Mouse (Mus musculus): ENCODE data around the gene Nanos3. TPM values are rescaled to one million over a fixed set of nuclear protein-coding genes. Genes with fewer than 3 reads are reported as not detected.

Nanos3 gene
- polyA plus RNA-seq, 1 experiment: not detected

GRCm38 (mm10) chr8:84211881-84212563 is 27.0 kb upstream of the Nanos3 start:
- Histone ChIP-seq H3K4me3 (ENCODE audit: insufficient read depth, low read depth, low read length) (no peak overlapping the region), H3K4me1 (ENCODE audit: control insufficient read depth, insufficient read depth, low read length) (peaks cover 22% of the 10 kb centered on the region), H3K27ac (ENCODE audit: insufficient read depth, low read depth, low read length) (no peak overlapping the region)
- TF ChIP-seq CTCF (IDR thresholded peaks at IDR 0.05; ENCODE audit: insufficient read depth, low read depth, low read length) (no peak), POLR2A (IDR thresholded peaks at IDR 0.05; ENCODE audit: insufficient read depth, low read depth, low read length) (no peak)
- 92% methylated on average over 31 of the region's 31 CpGs for WGBS

DNA sequence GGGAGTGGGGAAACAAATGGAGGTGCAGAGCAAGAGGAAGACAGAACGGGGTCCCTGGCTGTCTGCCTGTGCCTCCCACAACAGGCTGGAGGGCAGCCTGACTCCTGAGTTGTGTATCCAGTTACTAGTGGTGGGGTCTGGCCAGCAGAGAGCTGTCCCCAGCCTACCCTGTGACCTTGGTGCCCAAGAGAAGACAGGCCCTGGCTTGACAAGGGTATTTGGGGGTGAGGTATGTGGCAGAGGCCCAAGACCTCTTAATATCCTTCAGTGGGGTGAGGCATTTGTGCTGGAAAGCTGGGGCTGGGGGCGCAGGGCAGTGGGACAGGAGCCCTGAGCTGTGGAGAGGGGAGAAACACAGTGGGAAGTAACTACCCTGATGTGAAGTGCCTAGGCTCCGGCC is 26.2 kb upstream of the Nanos3 start:
- TF ChIP-seq CTCF (IDR thresholded peaks at IDR 0.05; ENCODE audit: insufficient read depth, low read depth, low read length): no peak
- TF ChIP-seq POLR2A (IDR thresholded peaks at IDR 0.05; ENCODE audit: insufficient read depth, low read depth, low read length): no peak
- Histone ChIP-seq H3K27ac (ENCODE audit: insufficient read depth, low read depth, low read length) (no peak overlapping the region), H3K4me1 (ENCODE audit: control insufficient read depth, insufficient read depth, low read length) (peaks cover 22% of the 10 kb centered on the region), H3K4me3 (ENCODE audit: insufficient read depth, low read depth, low read length) (no peak overlapping the region)
- 88% methylated on average over 3 of the region's 3 CpGs for WGBS

GRCm38 (mm10) chr8:84210167-84210791 is 25.3 kb upstream of the Nanos3 start:
- 53% methylated on average over 34 of the region's 34 CpGs for WGBS
- Histone ChIP-seq H3K4me3 (ENCODE audit: insufficient read depth, low read depth, low read length) (peak overlapping the region; percentile 26), H3K27ac (ENCODE audit: insufficient read depth, low read depth, low read length) (peak overlapping the region; percentile 37; the same call in 1 of the 2 replicates), H3K4me1 (ENCODE audit: control insufficient read depth, insufficient read depth, low read length) (peaks cover 22% of the 10 kb centered on the region)
- peak; percentile 87 for TF ChIP-seq CTCF (IDR thresholded peaks at IDR 0.05; ENCODE audit: insufficient read depth, low read depth, low read length)
- TF ChIP-seq POLR2A (IDR thresholded peaks at IDR 0.05; ENCODE audit: insufficient read depth, low read depth, low read length): no peak

DNA sequence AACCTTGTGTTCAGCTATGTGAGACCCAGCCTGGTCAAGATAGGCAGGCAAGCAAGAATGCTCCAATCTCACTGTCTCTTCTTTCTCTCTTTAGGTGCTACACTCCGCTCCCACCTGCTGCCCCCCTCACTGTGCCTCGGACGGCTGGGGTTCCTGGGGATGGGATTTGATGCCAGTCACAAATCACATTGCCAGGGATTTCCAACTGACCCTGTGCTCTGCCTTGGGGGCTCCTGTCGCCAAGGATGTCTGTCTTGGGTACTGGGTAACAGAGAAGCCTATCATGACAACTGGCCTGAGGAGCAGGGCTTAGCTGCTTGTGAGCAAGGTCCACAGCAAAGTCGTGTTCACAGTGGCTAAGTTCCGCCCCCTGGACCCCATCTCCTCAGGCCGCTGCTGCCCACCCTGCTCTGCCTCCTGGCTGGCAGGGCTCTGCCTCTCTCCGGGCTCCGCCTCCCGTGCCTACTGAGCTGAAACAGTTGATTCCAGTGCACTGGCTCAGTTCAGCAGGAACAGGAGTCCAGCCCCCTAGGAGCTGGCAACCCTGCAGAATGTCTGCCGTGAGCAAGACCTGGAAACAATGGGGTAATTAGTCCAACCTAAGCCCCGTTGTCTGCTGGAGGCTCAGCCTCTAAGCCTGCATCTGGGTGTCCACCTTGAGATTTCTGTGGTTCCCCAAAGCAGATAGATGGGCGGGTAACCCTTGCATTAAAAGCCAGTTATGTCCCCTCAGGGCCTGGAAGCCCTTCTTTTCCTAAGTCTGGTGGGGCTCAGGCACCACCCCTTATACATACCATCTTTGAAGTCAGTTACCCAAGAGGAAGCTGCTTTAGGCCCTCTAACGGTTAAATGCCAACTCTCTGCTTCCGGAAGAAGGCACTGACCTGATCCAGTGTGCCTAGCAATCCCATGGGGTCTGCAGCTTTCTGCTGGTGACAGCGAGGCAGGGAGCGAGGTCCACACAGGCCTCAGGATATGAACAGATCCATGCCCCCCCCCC is 23.7 kb upstream of the Nanos3 start:
- H3K4me3 ChIP-seq (ENCODE audit: insufficient read depth, low read depth, low read length): no peak overlapping the region
- 35% methylated on average over 17 of the region's 17 CpGs for WGBS
- no peak for TF ChIP-seq CTCF (IDR thresholded peaks at IDR 0.05; ENCODE audit: insufficient read depth, low read depth, low read length)
- no peak for TF ChIP-seq POLR2A (IDR thresholded peaks at IDR 0.05; ENCODE audit: insufficient read depth, low read depth, low read length)
- peaks cover 27% of the 10 kb centered on the region for H3K4me1 ChIP-seq (ENCODE audit: control insufficient read depth, insufficient read depth, low read length)
- peak overlapping the region; percentile 2; the same call in 1 of the 2 replicates for H3K27ac ChIP-seq (ENCODE audit: insufficient read depth, low read depth, low read length)

DNA sequence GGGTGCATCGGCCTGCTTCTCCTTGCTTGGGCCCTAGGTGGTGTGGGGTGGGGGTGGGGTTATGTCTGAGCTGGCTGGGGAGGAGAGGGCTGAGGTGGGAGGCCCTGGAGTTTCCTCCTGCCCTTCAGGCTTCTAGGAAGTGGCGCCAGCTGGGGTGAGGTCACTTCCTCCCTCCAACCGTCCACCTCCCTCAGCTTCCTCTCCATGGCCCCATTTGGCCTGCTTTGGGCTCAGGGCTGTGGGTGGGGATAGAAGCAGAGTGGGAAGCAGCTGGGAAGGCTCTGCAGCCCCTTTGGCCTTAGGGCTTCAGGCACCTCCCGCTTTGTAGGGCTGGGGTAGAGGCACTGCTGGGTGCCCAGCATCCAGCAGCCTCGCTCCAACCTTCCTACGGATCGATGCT is 22.8 kb upstream of the Nanos3 start:
- 0 out of 2 replicates have a peak overlapping the region, but pooled peaks have one; percentile 2 for H3K27ac ChIP-seq (ENCODE audit: insufficient read depth, low read depth, low read length)
- WGBS: 71% methylated on average over 7 of the region's 7 CpGs

GRCm38 (mm10) chr8:84206666-84207065 is 21.6 kb upstream of the Nanos3 start:
- Histone ChIP-seq H3K4me1 (ENCODE audit: control insufficient read depth, insufficient read depth, low read length) (peaks cover 45% of the 10 kb centered on the region), H3K4me3 (ENCODE audit: insufficient read depth, low read depth, low read length) (no peak overlapping the region), H3K27ac (ENCODE audit: insufficient read depth, low read depth, low read length) (no peak overlapping the region)
- WGBS: 95% methylated on average over 3 of the region's 3 CpGs
- no peak for TF ChIP-seq CTCF (IDR thresholded peaks at IDR 0.05; ENCODE audit: insufficient read depth, low read depth, low read length)
- TF ChIP-seq POLR2A (IDR thresholded peaks at IDR 0.05; ENCODE audit: insufficient read depth, low read depth, low read length): no peak

More for the DNA sequence above, 22.8 kb upstream of the Nanos3 start:
- Histone ChIP-seq H3K4me1 (ENCODE audit: control insufficient read depth, insufficient read depth, low read length) (peaks cover 35% of the 10 kb centered on the region), H3K4me3 (ENCODE audit: insufficient read depth, low read depth, low read length) (no peak overlapping the region)
- no peak for TF ChIP-seq POLR2A (IDR thresholded peaks at IDR 0.05; ENCODE audit: insufficient read depth, low read depth, low read length)
- no peak for TF ChIP-seq CTCF (IDR thresholded peaks at IDR 0.05; ENCODE audit: insufficient read depth, low read depth, low read length)

- 93% methylated on average over 5 of the region's 5 CpGs for WGBS
- Histone ChIP-seq H3K4me3 (ENCODE audit: insufficient read depth, low read depth, low read length) (no peak overlapping the region), H3K27ac (ENCODE audit: insufficient read depth, low read depth, low read length) (no peak overlapping the region), H3K4me1 (ENCODE audit: control insufficient read depth, insufficient read depth, low read length) (peaks cover 56% of the 10 kb centered on the region)
- no peak for TF ChIP-seq POLR2A (IDR thresholded peaks at IDR 0.05; ENCODE audit: insufficient read depth, low read depth, low read length)
- no peak for TF ChIP-seq CTCF (IDR thresholded peaks at IDR 0.05; ENCODE audit: insufficient read depth, low read depth, low read length)
These were observed 20.1 kb upstream of the Nanos3 start for GRCm38 (mm10) chr8:84205073-84205472.

- WGBS: 63% methylated on average over 13 of the region's 13 CpGs
- peak overlapping the region; percentile 34 for H3K4me3 ChIP-seq (ENCODE audit: insufficient read depth, low read depth, low read length)
- peaks cover 53% of the 10 kb centered on the region for H3K4me1 ChIP-seq (ENCODE audit: control insufficient read depth, insufficient read depth, low read length)
- peak overlapping the region; percentile 76 for H3K27ac ChIP-seq (ENCODE audit: insufficient read depth, low read depth, low read length)
- no peak for TF ChIP-seq POLR2A (IDR thresholded peaks at IDR 0.05; ENCODE audit: insufficient read depth, low read depth, low read length)
These were observed 19.2 kb upstream of the Nanos3 start for GRCm38 (mm10) chr8:84203975-84204772.
